Mouse (Mus musculus): ENCODE measurements around the gene Gsdma3.

DNA sequence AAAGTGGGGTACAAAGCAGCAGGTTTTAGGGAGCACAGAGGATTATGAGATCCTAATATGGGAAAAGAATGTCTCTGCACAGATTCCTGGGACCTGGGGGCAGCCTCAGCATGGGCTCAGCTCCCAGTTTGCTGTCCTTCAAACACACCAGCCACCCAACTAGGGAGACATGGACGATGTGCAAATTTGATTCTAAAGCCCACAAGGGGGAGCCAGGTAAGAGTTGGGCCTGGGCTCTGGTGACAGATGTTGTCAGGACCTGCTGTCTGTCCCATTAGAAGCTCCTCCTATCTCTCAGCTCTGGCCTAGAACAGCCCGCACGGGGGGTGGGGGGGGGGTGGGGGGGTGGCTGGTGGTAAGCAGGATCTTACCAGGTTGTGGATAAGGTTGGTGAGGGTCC, 42.6 kb upstream of the Gsdma3 start:
- TF ChIP-seq CTCF (IDR thresholded peaks at IDR 0.05; ENCODE audit: low read depth) (0 out of 2 replicates have a peak, but pooled peaks have one; percentile 10), EP300 (IDR thresholded peaks at IDR 0.05; ENCODE audit: low read depth) (no peak)

Data from heart, postnatal 0 days (tissue).